Mouse (Mus musculus): ENCODE data around the gene Nuak2.

- TF ChIP-seq POLR2A (IDR thresholded peaks at IDR 0.05; ENCODE audit: insufficient read depth, low read length) = no peak
- TF ChIP-seq CTCF (IDR thresholded peaks at IDR 0.05; ENCODE audit: low read depth, low read length) = peak; percentile 78
These were observed 23.4 kb upstream of the Nuak2 start for GRCm38 (mm10) chr1:132292318-132293129.
